Mouse (Mus musculus) liver, embryonic 12.5 days (tissue): ENCODE results near the gene Sptb. TPM values are rescaled to one million over a fixed set of nuclear protein-coding genes. Genes with fewer than 3 reads are reported as not detected.

Experiments
- ATAC-seq: fragments of 200-750 bp; cut with Nextera tagmentation; 2 replicates; pipeline ENCODE4 v1.8.0; 2017; ENCODE audit warnings: moderate number of reproducible peaks, mild to moderate bottlenecking, moderate library complexity
- H3K27ac ChIP-seq: fragments of 300-500 bp; sonication (generic); 2 replicates; pipeline ENCODE4 v1.5.1; 2016; ENCODE audit warnings: mild to moderate bottlenecking
- H3K27me3 ChIP-seq: fragments of 300-500 bp; sonication (generic); replicated peaks from 2 replicates; pipeline ENCODE4 v1.6.1; 2016; ENCODE audit warnings: mild to moderate bottlenecking, moderate library complexity
- H3K36me3 ChIP-seq: fragments of 300-500 bp; sonication (generic); 2 replicates; pipeline ENCODE4 v1.6.1; 2016; ENCODE audit warnings: mild to moderate bottlenecking, moderate library complexity
- H3K4me1 ChIP-seq: fragments of 300-500 bp; sonication (generic); 2 replicates; pipeline ENCODE4 v1.6.1; 2016
- H3K4me2 ChIP-seq: fragments of 300-500 bp; sonication (generic); 2 replicates; pipeline ENCODE4 v1.6.1; 2016; ENCODE audit warnings: mild to moderate bottlenecking, moderate library complexity
- H3K4me3 ChIP-seq: fragments of 300-500 bp; sonication (generic); 2 replicates; pipeline ENCODE4 v1.5.1; 2016; ENCODE audit warnings: mild to moderate bottlenecking, moderate library complexity
- H3K9ac ChIP-seq: fragments of 300-500 bp; sonication (generic); 2 replicates; pipeline ENCODE4 v1.6.1; 2016; ENCODE audit warnings: mild to moderate bottlenecking, moderate library complexity
- H3K9me3 ChIP-seq: fragments of 300-500 bp; sonication (generic); replicated peaks from 2 replicates; pipeline ENCODE4 v1.6.1; 2016; ENCODE audit warnings: mild to moderate bottlenecking, moderate library complexity
- WGBS: fragments of 180-500 bp; shearing (Covaris S2); methylation state at CpG from one replicate; pipeline ENCODE4 v1.1.7; 2016; ENCODE audit not compliant: insufficient replicate concordance; 5-methylcytosine and 5-hydroxymethylcytosine counted together
- polyA plus RNA-seq: library from polyadenylated mRNA; unstranded; fragments of >200 nt; fragmentation: Nextera tagmentation; extraction: Ambion mirVana; gene quantifications from 2 replicates; pipeline ENCODE4 v1.2.1, GENCODE M21; 2016

The Sptb gene
- polyA plus RNA-seq, 1 experiment from 2014 or later: 83.5 TPM

- Histone ChIP-seq H3K4me1 (no peaks in the 10 kb centered on the region), H3K9ac (no peak overlapping the region), H3K4me2 (no peak overlapping the region), H3K4me3 (no peak overlapping the region), H3K27ac (no peak overlapping the region), H3K9me3 (no peaks in the 10 kb centered on the region), H3K27me3 (peaks cover 6% of the 10 kb centered on the region; the same call in 1 of the 2 replicates), H3K36me3 (peaks cover 43% of the 10 kb centered on the region)
- whole genome bisulfite sequencing: 77% methylated on average over 10 of the region's 10 CpGs
- no peak for ATAC-seq
Measured at GRCm38 (mm10) chr12:76566284-76566683, 144.1 kb downstream of the Sptb start.

DNA sequence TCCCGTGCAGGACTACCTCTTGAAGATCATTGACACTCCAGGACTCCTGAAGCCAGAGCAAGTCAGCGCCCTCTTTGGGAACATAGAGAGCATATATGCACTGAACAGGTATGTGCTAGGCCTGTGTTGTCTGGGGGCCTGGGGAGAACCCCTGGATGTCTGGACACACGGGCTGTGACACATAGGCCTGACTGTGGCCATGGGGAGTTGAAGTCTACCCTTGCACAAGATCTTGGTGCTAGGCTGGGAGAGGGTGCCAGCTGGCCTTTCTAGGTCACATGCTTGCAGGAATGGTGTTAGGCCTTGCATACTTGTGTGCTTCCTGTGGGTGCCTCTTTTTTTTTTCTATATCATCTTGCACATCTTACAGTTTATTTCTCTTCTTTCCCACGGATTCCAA is 148.2 kb downstream of the Sptb start:
- no peak for ATAC-seq
- Histone ChIP-seq H3K4me1 (peaks cover 2% of the 10 kb centered on the region; the same call in 1 of the 2 replicates), H3K9me3 (no peaks in the 10 kb centered on the region), H3K4me3 (no peak overlapping the region), H3K4me2 (no peak overlapping the region), H3K27ac (no peak overlapping the region), H3K9ac (no peak overlapping the region), H3K36me3 (peaks cover 48% of the 10 kb centered on the region), H3K27me3 (peaks cover 9% of the 10 kb centered on the region; the same call in 1 of the 2 replicates)
- WGBS: 61% methylated on average over 4 of the region's 4 CpGs

- no peak overlapping the region for H3K9ac ChIP-seq
- H3K27me3 ChIP-seq: peaks cover 14% of the 10 kb centered on the region; the same call in 1 of the 2 replicates
- no peak overlapping the region for H3K27ac ChIP-seq
- no peak overlapping the region for H3K4me3 ChIP-seq
- H3K4me1 ChIP-seq: peaks cover 38% of the 10 kb centered on the region
- no peaks in the 10 kb centered on the region for H3K9me3 ChIP-seq
- ATAC-seq: no peak
- peaks cover 18% of the 10 kb centered on the region for H3K36me3 ChIP-seq
- WGBS: 53% methylated on average over 5 of the region's 5 CpGs
- no peak overlapping the region for H3K4me2 ChIP-seq
Measured at GRCm38 (mm10) chr12:76558206-76558605, 152.1 kb downstream of the Sptb start.

DNA sequence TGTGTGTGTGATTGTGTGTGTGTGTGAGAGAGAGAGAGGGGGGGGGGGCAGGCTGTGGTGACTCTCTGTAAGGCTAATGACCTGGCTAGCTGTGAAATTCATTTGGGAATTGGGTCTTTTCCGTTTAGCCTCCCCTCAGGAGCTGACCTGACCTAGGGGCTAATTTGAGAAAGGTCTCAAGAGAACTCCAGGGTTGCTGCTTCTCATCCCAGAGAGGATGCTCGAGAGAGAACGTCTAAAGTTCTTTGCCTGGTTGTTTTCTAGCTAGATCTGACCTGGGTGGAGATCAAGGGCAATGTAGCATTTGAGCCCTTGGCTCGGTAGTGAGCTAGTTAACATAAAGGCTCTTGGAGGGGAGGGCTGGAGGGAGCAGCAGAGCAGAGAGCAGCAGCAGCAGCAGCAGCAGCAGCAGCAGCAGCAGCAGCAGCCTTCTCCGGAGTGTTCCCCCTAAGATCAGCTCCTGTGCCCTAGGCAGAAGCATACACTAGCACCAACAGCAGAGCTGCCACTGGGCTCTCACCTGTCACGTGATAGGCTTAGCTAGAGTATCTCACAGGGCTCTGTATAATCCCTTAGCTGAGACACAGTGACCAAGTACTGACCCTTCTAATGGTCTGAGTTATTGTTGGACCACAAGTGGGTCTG is 153.5 kb downstream of the Sptb start:
- Histone ChIP-seq H3K27ac (no peak overlapping the region), H3K9me3 (no peaks in the 10 kb centered on the region), H3K27me3 (peaks cover 14% of the 10 kb centered on the region; the same call in 1 of the 2 replicates), H3K9ac (no peak overlapping the region), H3K36me3 (peaks cover 11% of the 10 kb centered on the region), H3K4me2 (no peak overlapping the region), H3K4me3 (no peak overlapping the region), H3K4me1 (peaks cover 46% of the 10 kb centered on the region)
- 37% methylated on average over 6 of the region's 6 CpGs for WGBS
- ATAC-seq: no peak

DNA sequence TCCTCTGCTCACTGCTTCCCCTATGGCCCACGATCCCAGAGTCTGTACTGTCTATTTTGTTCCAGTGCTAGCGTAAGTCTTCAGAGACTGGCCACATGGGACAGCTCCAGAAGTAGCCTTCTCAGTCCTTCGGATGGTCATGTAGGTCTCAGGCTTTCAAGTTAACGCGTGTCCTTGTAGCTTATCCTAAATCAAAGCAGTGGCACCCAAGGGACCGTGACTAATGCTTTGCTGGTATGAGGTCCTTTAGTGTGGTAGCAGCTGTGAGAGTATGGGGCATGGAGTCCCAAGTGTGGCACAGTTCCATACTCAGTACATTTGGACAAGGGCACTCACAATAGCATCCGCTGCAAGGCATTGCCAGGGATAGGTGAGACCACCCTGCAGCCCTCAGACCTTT is 154.2 kb downstream of the Sptb start:
- no peak for ATAC-seq
- Histone ChIP-seq H3K36me3 (peaks cover 11% of the 10 kb centered on the region), H3K27me3 (peaks cover 14% of the 10 kb centered on the region; the same call in 1 of the 2 replicates), H3K9ac (no peak overlapping the region), H3K27ac (no peak overlapping the region), H3K9me3 (no peaks in the 10 kb centered on the region), H3K4me2 (no peak overlapping the region), H3K4me1 (peaks cover 46% of the 10 kb centered on the region), H3K4me3 (no peak overlapping the region)
- WGBS: 63% methylated on average over 7 of the region's 7 CpGs

- no peaks in the 10 kb centered on the region for H3K9me3 ChIP-seq
- no peaks in the 10 kb centered on the region for H3K36me3 ChIP-seq
- ATAC-seq: no peak
- no peak overlapping the region for H3K27ac ChIP-seq
- H3K4me3 ChIP-seq: no peak overlapping the region
- peaks cover 46% of the 10 kb centered on the region for H3K4me1 ChIP-seq
- H3K4me2 ChIP-seq: no peak overlapping the region
- peaks cover 14% of the 10 kb centered on the region; the same call in 1 of the 2 replicates for H3K27me3 ChIP-seq
- no peak overlapping the region for H3K9ac ChIP-seq
- 58% methylated on average over 3 of the region's 3 CpGs for WGBS
Measured at GRCm38 (mm10) chr12:76554871-76555386, 155.4 kb downstream of the Sptb start.

GRCm38 (mm10) chr12:76554392-76554791 is 156.0 kb downstream of the Sptb start:
- 56% methylated on average over 3 of the region's 3 CpGs for WGBS
- Histone ChIP-seq H3K36me3 (no peaks in the 10 kb centered on the region), H3K27me3 (peaks cover 19% of the 10 kb centered on the region; the same call in 1 of the 2 replicates), H3K4me3 (no peak overlapping the region), H3K4me2 (no peak overlapping the region), H3K9me3 (no peaks in the 10 kb centered on the region), H3K4me1 (peaks cover 46% of the 10 kb centered on the region), H3K9ac (no peak overlapping the region), H3K27ac (no peak overlapping the region)
- no peak for ATAC-seq

GRCm38 (mm10) chr12:76553917-76554316 is 156.4 kb downstream of the Sptb start:
- 63% methylated on average over 7 of the region's 7 CpGs for WGBS
- H3K4me2 ChIP-seq: no peak overlapping the region
- H3K27ac ChIP-seq: no peak overlapping the region
- no peaks in the 10 kb centered on the region for H3K36me3 ChIP-seq
- no peak overlapping the region for H3K4me3 ChIP-seq
- peaks cover 20% of the 10 kb centered on the region; the same call in 1 of the 2 replicates for H3K27me3 ChIP-seq
- no peaks in the 10 kb centered on the region for H3K9me3 ChIP-seq
- H3K9ac ChIP-seq: no peak overlapping the region
- peaks cover 46% of the 10 kb centered on the region for H3K4me1 ChIP-seq
- no peak for ATAC-seq

GRCm38 (mm10) chr12:76552958-76553357 is 157.4 kb downstream of the Sptb start:
- 42% methylated on average over 4 of the region's 4 CpGs for WGBS
- Histone ChIP-seq H3K27me3 (peaks cover 22% of the 10 kb centered on the region), H3K27ac (no peak overlapping the region), H3K4me2 (no peak overlapping the region), H3K4me3 (no peak overlapping the region), H3K9me3 (no peaks in the 10 kb centered on the region), H3K9ac (no peak overlapping the region), H3K36me3 (no peaks in the 10 kb centered on the region), H3K4me1 (peaks cover 50% of the 10 kb centered on the region)
- no peak for ATAC-seq

DNA sequence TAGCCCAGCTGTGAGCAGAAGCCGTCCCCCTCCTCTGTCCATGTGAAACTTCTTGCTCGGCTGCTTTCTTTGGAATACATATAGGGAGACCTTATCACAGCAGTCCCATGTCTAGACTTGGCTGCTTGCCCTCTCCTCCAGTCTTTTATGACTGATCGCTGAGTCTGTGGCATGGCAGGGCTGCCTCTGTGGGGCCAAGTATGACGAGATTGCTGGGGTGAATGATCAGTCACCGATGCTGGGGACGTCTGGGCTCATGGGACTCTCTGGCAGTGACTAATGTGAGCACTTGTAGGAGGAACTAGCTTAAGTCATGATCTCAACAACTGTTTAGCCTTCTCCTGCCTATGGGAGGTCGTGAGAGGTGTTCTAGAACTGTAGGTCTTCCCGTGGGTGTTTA is 158.0 kb downstream of the Sptb start:
- H3K4me3 ChIP-seq: no peak overlapping the region
- H3K36me3 ChIP-seq: no peaks in the 10 kb centered on the region
- peaks cover 54% of the 10 kb centered on the region for H3K4me1 ChIP-seq
- H3K9ac ChIP-seq: no peak overlapping the region
- WGBS: 53% methylated on average over 8 of the region's 8 CpGs
- no peak overlapping the region for H3K27ac ChIP-seq
- no peaks in the 10 kb centered on the region for H3K9me3 ChIP-seq
- H3K27me3 ChIP-seq: peaks cover 24% of the 10 kb centered on the region
- no peak for ATAC-seq
- H3K4me2 ChIP-seq: no peak overlapping the region

GRCm38 (mm10) chr12:76549203-76549602 is 161.1 kb downstream of the Sptb start:
- Histone ChIP-seq H3K4me1 (peaks cover 49% of the 10 kb centered on the region), H3K36me3 (no peaks in the 10 kb centered on the region), H3K9ac (no peak overlapping the region), H3K4me2 (no peak overlapping the region), H3K4me3 (no peak overlapping the region), H3K9me3 (no peaks in the 10 kb centered on the region), H3K27ac (no peak overlapping the region), H3K27me3 (peaks cover 41% of the 10 kb centered on the region)
- ATAC-seq: no peak
- 72% methylated on average over 3 of the region's 3 CpGs for WGBS

DNA sequence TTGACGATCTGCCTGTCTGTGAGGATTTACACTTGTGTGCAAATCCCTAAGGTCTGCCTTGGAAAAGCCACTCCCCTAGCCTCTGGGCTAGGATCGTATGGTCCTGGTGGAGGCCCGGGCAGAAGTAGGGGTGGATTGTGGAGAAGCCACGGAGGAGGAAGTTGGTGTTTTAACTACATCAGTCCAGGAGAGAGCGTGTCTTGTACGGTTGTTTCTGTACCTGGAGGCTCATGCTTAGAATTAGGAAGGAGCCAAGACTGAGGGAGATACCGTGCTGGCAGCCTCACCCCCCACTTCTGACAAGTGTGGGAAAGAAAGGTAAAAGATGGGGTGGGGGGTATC is 162.3 kb downstream of the Sptb start:
- Histone ChIP-seq H3K4me3 (no peak overlapping the region), H3K4me2 (no peak overlapping the region), H3K9ac (no peak overlapping the region), H3K4me1 (peaks cover 38% of the 10 kb centered on the region), H3K27me3 (peaks cover 41% of the 10 kb centered on the region), H3K9me3 (no peaks in the 10 kb centered on the region), H3K36me3 (no peaks in the 10 kb centered on the region), H3K27ac (no peak overlapping the region)
- no peak for ATAC-seq
- 20% methylated on average over 7 of the region's 7 CpGs for WGBS
